Mouse (Mus musculus): ENCODE measurements around the gene Dnajc5. TPM values are rescaled to one million over a fixed set of nuclear protein-coding genes. Genes with fewer than 3 reads are reported as not detected.
A peak's percentile ranks its signal among the peaks of the same experiment; 100 is the strongest.

Dnajc5 gene
- polyA plus RNA-seq (2015; fragmentation: Nextera tagmentation; extraction: Ambion mirVana), result 284 and 286 TPM in 2 replicates

DNA sequence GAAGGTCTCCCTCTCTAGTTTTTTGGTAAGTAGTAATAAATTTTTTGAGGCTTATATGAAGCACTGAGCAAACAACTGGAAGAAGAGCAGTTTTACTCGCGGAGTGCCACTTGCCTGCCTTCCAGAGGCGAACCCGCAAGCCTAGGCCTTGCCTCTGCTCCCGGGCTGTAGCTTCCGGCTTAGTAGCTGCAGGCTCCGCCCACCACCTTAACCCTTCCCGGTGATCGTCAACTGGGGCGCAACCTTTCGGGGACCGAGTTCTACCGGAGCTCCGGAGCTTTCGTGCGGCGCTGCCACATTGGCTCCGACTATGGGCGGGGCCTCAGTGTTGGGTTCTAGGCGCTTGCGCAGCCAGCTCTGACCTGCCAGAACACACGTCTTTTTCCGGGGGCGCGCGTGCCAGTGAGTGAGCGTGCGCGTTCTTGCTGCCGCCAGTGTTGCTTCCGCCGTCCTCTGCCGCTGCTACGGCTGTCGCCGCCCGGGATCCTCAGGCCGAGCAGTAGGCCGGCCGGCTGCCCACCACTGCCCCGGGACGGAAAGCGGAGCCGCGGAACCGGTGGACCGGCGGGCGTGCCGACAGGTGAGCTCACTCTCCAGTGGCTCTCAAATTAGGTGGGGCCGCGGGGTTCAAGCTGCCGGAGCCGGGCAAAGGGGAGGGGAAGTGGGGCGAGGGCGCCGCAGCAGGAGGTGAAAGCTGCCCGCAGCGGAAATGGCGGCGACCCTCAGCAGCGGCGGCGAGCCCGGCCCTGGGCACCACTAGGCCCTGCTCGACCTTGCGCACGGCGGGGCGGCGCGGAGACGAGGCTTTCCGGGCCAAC lies at the start of gene Dnajc5:
Gene Dnajc5 (plus strand): TSS at position 368 of the 818 bp plus-strand sequence.
- Histone ChIP-seq H3K4me1 (ENCODE audit: control insufficient read depth, insufficient read depth, low read depth, low read length) (peaks cover 22% of the 10 kb centered on the region), H3K27me3 (replicated peaks; ENCODE audit: control insufficient read depth, insufficient read depth, low read length) (no peaks in the 10 kb centered on the region), H3K9ac (ENCODE audit: low read depth, low read length) (peak within 1 kb of the TSS; percentile 91), H3K4me3 (ENCODE audit: low read length) (peak within 1 kb of the TSS; percentile 62), H3K9me3 (ENCODE audit: control insufficient read depth, low read length) (no peaks in the 10 kb centered on the region), H3K36me3 (ENCODE audit: control insufficient read depth, insufficient read depth, low read length) (peaks cover 13% of the 10 kb centered on the region), H3K4me2 (ENCODE audit: low read length) (peak within 1 kb of the TSS; percentile 79), H3K27ac (ENCODE audit: low read depth, low read length) (peak within 1 kb of the TSS; percentile 96)
- ATAC-seq, result peak; percentile 98
- WGBS, result under 1% methylated on average over 69 of the region's 74 CpGs

DNA sequence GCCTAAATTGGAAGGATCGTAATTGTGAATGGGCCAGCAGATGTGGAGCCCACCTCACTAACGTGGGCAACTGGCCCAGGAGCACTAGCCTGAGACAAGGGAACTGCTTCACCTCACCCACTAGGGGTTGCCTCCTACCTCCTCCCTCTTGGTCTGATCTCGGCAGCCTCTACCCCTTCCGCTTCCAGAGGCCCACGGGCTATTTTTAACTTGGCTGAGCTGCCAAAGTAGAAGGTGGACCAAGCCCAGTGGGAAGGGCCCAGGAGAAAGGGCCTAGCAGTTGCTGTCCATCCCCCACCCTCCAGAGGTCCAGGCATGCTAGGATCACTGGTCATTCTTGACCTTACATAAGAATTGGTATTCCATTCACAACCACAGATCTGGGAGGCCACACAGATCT lies 49.0 kb upstream of the Dnajc5 start:
- Histone ChIP-seq H3K9me3 (ENCODE audit: control insufficient read depth, low read length) (no peaks in the 10 kb centered on the region), H3K36me3 (ENCODE audit: control insufficient read depth, insufficient read depth, low read length) (no peaks in the 10 kb centered on the region), H3K4me3 (ENCODE audit: low read length) (no peak overlapping the region), H3K4me2 (ENCODE audit: low read length) (no peak overlapping the region), H3K4me1 (ENCODE audit: control insufficient read depth, insufficient read depth, low read depth, low read length) (no peaks in the 10 kb centered on the region; the same call in 1 of the 2 replicates), H3K27ac (ENCODE audit: low read depth, low read length) (no peak overlapping the region), H3K27me3 (replicated peaks; ENCODE audit: control insufficient read depth, insufficient read depth, low read length) (no peaks in the 10 kb centered on the region), H3K9ac (ENCODE audit: low read depth, low read length) (no peak overlapping the region)
- 70% methylated on average over 5 of the region's 5 CpGs for WGBS
- no peak for ATAC-seq

DNA sequence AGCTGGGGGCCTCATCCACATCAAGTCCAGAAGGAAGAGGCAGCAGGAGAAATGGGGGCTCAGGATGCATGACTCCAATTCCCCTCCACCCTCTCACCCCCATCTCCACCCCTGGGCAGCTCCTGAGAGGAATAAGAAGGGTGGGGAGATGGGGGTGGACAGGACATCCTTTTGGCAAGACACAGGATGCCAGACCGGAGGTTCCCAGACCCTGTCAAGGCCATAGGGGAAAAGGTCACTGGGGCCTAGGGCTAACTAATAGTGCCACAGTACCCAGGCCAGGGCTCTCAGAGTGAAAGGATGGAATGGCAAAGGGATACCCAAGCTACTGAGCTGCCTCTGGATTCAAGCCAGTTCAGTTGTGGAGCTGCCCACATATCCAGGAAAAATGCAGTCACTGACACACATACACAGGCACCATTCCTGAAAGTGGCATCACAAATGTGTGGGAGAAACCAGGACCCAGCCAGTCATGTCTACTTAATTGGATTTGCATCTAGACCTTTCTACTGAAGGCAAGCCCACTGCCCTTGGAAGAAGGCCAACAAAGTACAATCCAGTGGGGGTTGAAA lies 47.9 kb upstream of the Dnajc5 start:
- Histone ChIP-seq H3K9me3 (ENCODE audit: control insufficient read depth, low read length) (no peaks in the 10 kb centered on the region), H3K36me3 (ENCODE audit: control insufficient read depth, insufficient read depth, low read length) (no peaks in the 10 kb centered on the region), H3K27me3 (replicated peaks; ENCODE audit: control insufficient read depth, insufficient read depth, low read length) (no peaks in the 10 kb centered on the region), H3K4me3 (ENCODE audit: low read length) (no peak overlapping the region), H3K4me2 (ENCODE audit: low read length) (no peak overlapping the region), H3K4me1 (ENCODE audit: control insufficient read depth, insufficient read depth, low read depth, low read length) (no peaks in the 10 kb centered on the region; the same call in 1 of the 2 replicates), H3K27ac (ENCODE audit: low read depth, low read length) (no peak overlapping the region), H3K9ac (ENCODE audit: low read depth, low read length) (no peak overlapping the region)
- 71% methylated on average over 1 of the region's 1 CpGs for WGBS
- no peak for ATAC-seq

- no peak overlapping the region for H3K4me2 ChIP-seq (ENCODE audit: low read length)
- no peak overlapping the region for H3K9ac ChIP-seq (ENCODE audit: low read depth, low read length)
- H3K4me3 ChIP-seq (ENCODE audit: low read length), result no peak overlapping the region
- no peak for ATAC-seq
- 57% methylated on average over 2 of the region's 2 CpGs for WGBS
- no peaks in the 10 kb centered on the region for H3K9me3 ChIP-seq (ENCODE audit: control insufficient read depth, low read length)
- no peaks in the 10 kb centered on the region for H3K27me3 ChIP-seq (replicated peaks; ENCODE audit: control insufficient read depth, insufficient read depth, low read length)
- H3K4me1 ChIP-seq (ENCODE audit: control insufficient read depth, insufficient read depth, low read depth, low read length), result no peaks in the 10 kb centered on the region
- H3K36me3 ChIP-seq (ENCODE audit: control insufficient read depth, insufficient read depth, low read length), result no peaks in the 10 kb centered on the region
- H3K27ac ChIP-seq (ENCODE audit: low read depth, low read length), result no peak overlapping the region
These were observed 37.2 kb upstream of the Dnajc5 start for GRCm38 (mm10) chr2:181483120-181483519.

GRCm38 (mm10) chr2:181483562-181484318 lies 36.5 kb upstream of the Dnajc5 start:
- Histone ChIP-seq H3K4me3 (ENCODE audit: low read length) (no peak overlapping the region), H3K27ac (ENCODE audit: low read depth, low read length) (no peak overlapping the region), H3K36me3 (ENCODE audit: control insufficient read depth, insufficient read depth, low read length) (no peaks in the 10 kb centered on the region), H3K27me3 (replicated peaks; ENCODE audit: control insufficient read depth, insufficient read depth, low read length) (no peaks in the 10 kb centered on the region), H3K9ac (ENCODE audit: low read depth, low read length) (peak overlapping the region; percentile 22; the same call in 1 of the 2 replicates), H3K4me2 (ENCODE audit: low read length) (no peak overlapping the region), H3K4me1 (ENCODE audit: control insufficient read depth, insufficient read depth, low read depth, low read length) (no peaks in the 10 kb centered on the region), H3K9me3 (ENCODE audit: control insufficient read depth, low read length) (no peaks in the 10 kb centered on the region)
- ATAC-seq, result no peak
- 30% methylated on average over 7 of the region's 7 CpGs for WGBS

DNA sequence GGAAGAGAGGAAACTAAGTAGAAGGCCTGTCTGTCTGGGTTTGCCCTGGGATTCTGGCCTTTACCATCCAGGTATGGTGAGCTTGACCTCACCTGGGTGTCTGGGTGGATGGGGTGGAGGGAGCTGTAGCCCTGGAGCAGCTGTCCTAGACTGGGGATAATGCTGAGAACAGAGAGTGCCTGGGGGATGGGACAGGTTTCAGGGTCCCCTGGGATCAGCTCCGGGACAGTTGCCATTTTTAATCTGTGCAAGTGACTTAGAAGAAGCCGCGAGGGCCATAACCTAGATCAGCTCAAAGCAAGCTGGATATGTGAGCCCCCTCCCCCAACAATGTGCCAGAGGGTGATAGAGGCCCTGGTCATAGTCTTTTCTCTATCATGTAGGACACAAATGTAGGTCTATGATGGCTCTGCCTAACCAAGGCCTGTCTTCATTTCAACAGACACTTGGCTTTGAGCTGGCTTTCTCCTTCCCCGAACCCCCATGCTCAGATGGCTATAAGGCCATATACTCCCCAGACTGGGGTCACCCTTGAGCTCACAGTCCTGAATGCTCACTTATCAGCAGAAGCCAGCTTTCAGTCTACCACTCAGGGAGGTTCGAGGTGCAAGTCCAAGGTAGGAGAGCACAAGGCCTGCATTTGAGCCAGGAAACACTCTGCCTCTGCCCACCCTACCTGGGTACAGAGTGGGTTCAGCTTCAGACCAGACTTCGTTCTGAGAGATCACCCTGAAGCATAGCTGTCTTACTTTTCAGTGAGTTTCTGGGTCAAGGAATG lies 35.6 kb upstream of the Dnajc5 start:
- 77% methylated on average over 6 of the region's 6 CpGs for WGBS
- ATAC-seq, result no peak
- H3K27me3 ChIP-seq (replicated peaks; ENCODE audit: control insufficient read depth, insufficient read depth, low read length), result no peaks in the 10 kb centered on the region
- no peak overlapping the region for H3K4me2 ChIP-seq (ENCODE audit: low read length)
- H3K4me3 ChIP-seq (ENCODE audit: low read length), result no peak overlapping the region
- H3K27ac ChIP-seq (ENCODE audit: low read depth, low read length), result no peak overlapping the region
- H3K9ac ChIP-seq (ENCODE audit: low read depth, low read length), result no peak overlapping the region
- no peaks in the 10 kb centered on the region for H3K9me3 ChIP-seq (ENCODE audit: control insufficient read depth, low read length)
- H3K4me1 ChIP-seq (ENCODE audit: control insufficient read depth, insufficient read depth, low read depth, low read length), result no peaks in the 10 kb centered on the region
- no peaks in the 10 kb centered on the region for H3K36me3 ChIP-seq (ENCODE audit: control insufficient read depth, insufficient read depth, low read length)

- Histone ChIP-seq H3K4me3 (ENCODE audit: low read length) (no peak overlapping the region), H3K4me2 (ENCODE audit: low read length) (no peak overlapping the region), H3K4me1 (ENCODE audit: control insufficient read depth, insufficient read depth, low read depth, low read length) (no peaks in the 10 kb centered on the region), H3K27ac (ENCODE audit: low read depth, low read length) (no peak overlapping the region), H3K9ac (ENCODE audit: low read depth, low read length) (no peak overlapping the region), H3K9me3 (ENCODE audit: control insufficient read depth, low read length) (no peaks in the 10 kb centered on the region), H3K27me3 (replicated peaks; ENCODE audit: control insufficient read depth, insufficient read depth, low read length) (no peaks in the 10 kb centered on the region), H3K36me3 (ENCODE audit: control insufficient read depth, insufficient read depth, low read length) (no peaks in the 10 kb centered on the region)
- no peak for ATAC-seq
- 31% methylated on average over 1 of the region's 1 CpGs for WGBS
These were observed 34.5 kb upstream of the Dnajc5 start for GRCm38 (mm10) chr2:181485741-181486140.

DNA sequence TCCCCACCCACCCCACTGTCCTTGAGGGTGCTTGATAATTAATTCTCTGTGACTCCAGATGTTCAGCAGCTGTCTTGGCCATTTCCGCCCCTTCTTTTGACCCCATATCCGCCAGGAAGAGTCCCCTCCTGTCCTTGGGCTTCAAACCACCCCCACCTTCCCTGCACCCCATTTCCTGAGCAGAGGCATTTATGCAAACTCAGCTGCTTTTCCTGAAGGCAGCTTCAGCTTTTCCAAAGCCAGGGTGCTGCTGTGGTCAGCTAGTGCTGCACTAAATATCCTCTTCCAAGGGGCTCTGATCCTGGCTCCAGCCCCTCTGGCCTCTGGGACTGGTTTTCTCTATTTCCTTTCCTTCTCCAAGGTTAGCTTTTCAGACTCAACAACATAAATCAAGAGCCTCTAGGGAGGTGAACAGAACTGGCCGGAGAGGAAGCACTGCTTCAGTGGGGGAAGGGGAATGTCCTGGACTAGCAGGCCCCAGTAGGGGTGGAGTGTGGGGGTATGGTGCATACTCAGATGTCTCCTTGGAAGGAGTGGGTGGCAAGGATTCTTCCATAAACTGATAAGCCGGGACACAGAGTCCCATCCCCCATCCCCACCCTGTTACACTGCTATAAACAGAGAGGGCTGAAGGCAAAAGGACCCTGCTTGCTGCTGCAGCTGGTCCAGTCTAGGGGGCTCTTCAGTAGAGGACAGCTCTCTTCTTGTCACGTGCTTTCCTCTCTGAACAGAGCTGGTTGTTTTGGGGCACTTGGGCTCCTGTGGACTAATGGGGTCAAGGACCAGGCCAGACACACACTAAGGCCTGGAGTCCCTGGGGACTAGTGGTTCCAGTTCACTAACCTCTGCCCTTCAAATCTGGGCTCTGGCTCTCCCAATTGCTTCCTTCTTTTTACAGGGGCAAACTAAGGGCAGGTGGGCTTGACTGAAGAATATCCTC lies 32.7 kb upstream of the Dnajc5 start:
- no peaks in the 10 kb centered on the region for H3K36me3 ChIP-seq (ENCODE audit: control insufficient read depth, insufficient read depth, low read length)
- WGBS, result 35% methylated on average over 5 of the region's 5 CpGs
- no peak overlapping the region for H3K4me2 ChIP-seq (ENCODE audit: low read length)
- H3K27me3 ChIP-seq (replicated peaks; ENCODE audit: control insufficient read depth, insufficient read depth, low read length), result no peaks in the 10 kb centered on the region
- no peaks in the 10 kb centered on the region for H3K4me1 ChIP-seq (ENCODE audit: control insufficient read depth, insufficient read depth, low read depth, low read length)
- no peak overlapping the region for H3K4me3 ChIP-seq (ENCODE audit: low read length)
- no peaks in the 10 kb centered on the region for H3K9me3 ChIP-seq (ENCODE audit: control insufficient read depth, low read length)
- 0 out of 2 replicates have a peak overlapping the region, but pooled peaks have one; percentile 29 for H3K27ac ChIP-seq (ENCODE audit: low read depth, low read length)
- no peak overlapping the region; the same call in 1 of the 2 replicates for H3K9ac ChIP-seq (ENCODE audit: low read depth, low read length)
- no peak; the same call in 1 of the 2 replicates for ATAC-seq
